Mouse (Mus musculus): Measurements from ENCODE around the gene Gm37240. TPM values are rescaled to one million over a fixed set of nuclear protein-coding genes. Genes with fewer than 3 reads are reported as not detected.
A peak's percentile ranks its signal among the peaks of the same experiment; 100 is the strongest.

Gm37240 gene
- polyA plus RNA-seq, 1 experiment from 2014 or later, result 2.2 TPM

DNA sequence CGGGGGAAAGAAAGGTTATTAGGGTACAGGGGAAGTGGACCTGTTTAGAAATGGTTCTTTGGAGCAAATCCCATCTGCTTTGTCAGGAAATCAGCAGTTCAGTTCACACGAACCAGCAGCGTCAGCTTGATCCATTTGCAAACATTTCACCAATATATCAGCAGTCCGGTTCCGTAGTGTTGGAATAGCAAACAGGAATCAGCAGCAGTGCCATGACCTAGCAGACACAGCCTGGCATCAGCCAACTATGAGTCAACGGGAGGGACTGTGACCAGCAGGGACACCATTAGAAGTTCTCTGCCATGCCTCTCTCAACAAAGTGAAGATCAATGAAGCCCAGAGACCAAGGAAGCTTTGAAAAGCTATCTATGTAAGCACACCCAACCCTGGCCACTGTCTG lies 1267.6 kb downstream of the Gm37240 start:
- Histone ChIP-seq H3K4me3 (ENCODE audit: low read depth, low read length) (no peak overlapping the region), H3K9me3 (ENCODE audit: control insufficient read depth, low read length) (no peaks in the 10 kb centered on the region), H3K9ac (ENCODE audit: low read length) (no peak overlapping the region), H3K4me1 (ENCODE audit: control insufficient read depth, insufficient read depth, low read length) (no peaks in the 10 kb centered on the region), H3K36me3 (ENCODE audit: control insufficient read depth, insufficient read depth, low read length) (no peaks in the 10 kb centered on the region), H3K27ac (replicated peaks; ENCODE audit: low read depth, low read length) (no peak overlapping the region), H3K4me2 (ENCODE audit: low read depth, severe bottlenecking) (no peak overlapping the region), H3K27me3 (ENCODE audit: control insufficient read depth, insufficient read depth, low read length) (no peaks in the 10 kb centered on the region)
- DNase-seq (ENCODE audit: low spot score), result no peak
- WGBS, result 94% methylated on average over 6 of the region's 6 CpGs
- ATAC-seq (ENCODE audit: insufficient number of reproducible peaks, low FRiP score, low TSS enrichment, low read depth), result no peak

DNA sequence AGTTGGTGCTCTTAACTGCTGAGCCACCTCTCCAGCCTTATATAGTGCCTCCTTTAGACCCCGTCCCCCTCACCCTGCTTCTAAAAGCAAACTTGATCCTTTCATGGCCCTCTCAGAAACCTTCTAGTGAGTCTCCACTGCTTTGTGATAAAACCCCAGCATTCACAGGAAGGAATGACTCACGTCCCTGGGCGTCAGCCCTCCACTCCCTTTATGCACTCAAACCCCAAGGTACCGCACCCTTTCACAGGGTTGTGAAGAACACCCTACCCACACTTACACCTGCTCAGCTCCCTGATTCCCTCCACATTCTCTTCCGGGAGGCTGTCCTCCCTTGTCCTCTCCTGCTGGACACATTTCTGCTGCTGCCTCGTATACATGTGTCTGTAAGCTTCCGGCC lies 1268.3 kb downstream of the Gm37240 start:
- WGBS, result 93% methylated on average over 7 of the region's 7 CpGs
- H3K9me3 ChIP-seq (ENCODE audit: control insufficient read depth, low read length), result no peaks in the 10 kb centered on the region
- no peak for ATAC-seq (ENCODE audit: insufficient number of reproducible peaks, low FRiP score, low TSS enrichment, low read depth)

DNA sequence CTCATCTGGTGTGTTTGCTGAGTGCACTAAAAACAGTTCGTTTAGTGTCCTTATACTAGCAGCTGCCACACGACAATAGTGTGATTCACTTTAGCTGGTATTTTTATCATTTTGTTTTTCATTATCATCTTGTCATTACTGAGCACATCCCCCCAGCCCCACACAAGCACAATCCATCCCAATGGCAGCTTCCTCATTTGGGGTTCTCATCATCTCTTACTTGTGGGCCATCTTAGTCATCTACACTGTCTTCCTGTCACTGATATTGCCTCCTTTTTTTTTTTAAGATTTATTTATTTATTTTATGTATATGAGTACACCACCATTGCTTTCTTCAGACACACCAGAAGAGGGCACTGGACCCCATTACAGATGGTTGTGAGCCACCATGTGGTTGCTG lies 1268.7 kb downstream of the Gm37240 start:
- DNase-seq (ENCODE audit: low spot score), result no peak
- Histone ChIP-seq H3K36me3 (ENCODE audit: control insufficient read depth, insufficient read depth, low read length) (no peaks in the 10 kb centered on the region), H3K9me3 (ENCODE audit: control insufficient read depth, low read length) (no peaks in the 10 kb centered on the region), H3K9ac (ENCODE audit: low read length) (no peak overlapping the region), H3K4me2 (ENCODE audit: low read depth, severe bottlenecking) (no peak overlapping the region), H3K4me1 (ENCODE audit: control insufficient read depth, insufficient read depth, low read length) (no peaks in the 10 kb centered on the region), H3K27me3 (ENCODE audit: control insufficient read depth, insufficient read depth, low read length) (no peaks in the 10 kb centered on the region), H3K27ac (replicated peaks; ENCODE audit: low read depth, low read length) (no peak overlapping the region), H3K4me3 (ENCODE audit: low read depth, low read length) (no peak overlapping the region)
- WGBS, result 89% methylated on average over 2 of the region's 2 CpGs
- no peak for ATAC-seq (ENCODE audit: insufficient number of reproducible peaks, low FRiP score, low TSS enrichment, low read depth)

More for the DNA sequence above, 1268.3 kb downstream of the Gm37240 start:
- no peak overlapping the region for H3K4me2 ChIP-seq (ENCODE audit: low read depth, severe bottlenecking)
- H3K4me1 ChIP-seq (ENCODE audit: control insufficient read depth, insufficient read depth, low read length), result no peaks in the 10 kb centered on the region
- no peak overlapping the region for H3K4me3 ChIP-seq (ENCODE audit: low read depth, low read length)
- no peak overlapping the region for H3K27ac ChIP-seq (replicated peaks; ENCODE audit: low read depth, low read length)
- no peaks in the 10 kb centered on the region for H3K27me3 ChIP-seq (ENCODE audit: control insufficient read depth, insufficient read depth, low read length)
- H3K36me3 ChIP-seq (ENCODE audit: control insufficient read depth, insufficient read depth, low read length), result no peaks in the 10 kb centered on the region
- H3K9ac ChIP-seq (ENCODE audit: low read length), result no peak overlapping the region
- DNase-seq (ENCODE audit: low spot score), result no peak

DNA sequence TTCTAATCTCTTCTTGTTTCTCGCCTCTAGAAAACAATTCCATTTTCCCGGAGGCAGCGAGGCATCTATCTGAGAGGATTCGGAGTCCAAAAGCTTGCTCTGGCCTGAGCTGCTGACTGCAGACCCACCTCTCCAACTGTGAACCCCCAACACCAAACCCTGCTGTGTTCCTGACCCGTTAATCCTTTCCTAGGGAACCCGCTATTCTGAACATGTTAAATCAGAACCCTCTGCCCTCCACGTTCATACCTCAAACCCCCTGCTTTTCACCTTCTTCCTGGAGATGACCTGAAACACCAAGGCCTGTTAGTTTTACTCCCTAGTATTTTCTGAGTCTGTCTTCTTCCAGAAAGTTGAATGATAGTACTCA lies 1271.5 kb downstream of the Gm37240 start:
- Histone ChIP-seq H3K36me3 (ENCODE audit: control insufficient read depth, insufficient read depth, low read length) (no peaks in the 10 kb centered on the region), H3K27ac (replicated peaks; ENCODE audit: low read depth, low read length) (no peak overlapping the region), H3K9me3 (ENCODE audit: control insufficient read depth, low read length) (no peaks in the 10 kb centered on the region), H3K4me3 (ENCODE audit: low read depth, low read length) (no peak overlapping the region), H3K4me1 (ENCODE audit: control insufficient read depth, insufficient read depth, low read length) (no peaks in the 10 kb centered on the region), H3K4me2 (ENCODE audit: low read depth, severe bottlenecking) (no peak overlapping the region), H3K27me3 (ENCODE audit: control insufficient read depth, insufficient read depth, low read length) (no peaks in the 10 kb centered on the region), H3K9ac (ENCODE audit: low read length) (no peak overlapping the region)
- DNase-seq (ENCODE audit: low spot score) (peak; percentile 27), ATAC-seq (ENCODE audit: insufficient number of reproducible peaks, low FRiP score, low TSS enrichment, low read depth) (no peak)
- WGBS, result 46% methylated on average over 7 of the region's 7 CpGs

DNA sequence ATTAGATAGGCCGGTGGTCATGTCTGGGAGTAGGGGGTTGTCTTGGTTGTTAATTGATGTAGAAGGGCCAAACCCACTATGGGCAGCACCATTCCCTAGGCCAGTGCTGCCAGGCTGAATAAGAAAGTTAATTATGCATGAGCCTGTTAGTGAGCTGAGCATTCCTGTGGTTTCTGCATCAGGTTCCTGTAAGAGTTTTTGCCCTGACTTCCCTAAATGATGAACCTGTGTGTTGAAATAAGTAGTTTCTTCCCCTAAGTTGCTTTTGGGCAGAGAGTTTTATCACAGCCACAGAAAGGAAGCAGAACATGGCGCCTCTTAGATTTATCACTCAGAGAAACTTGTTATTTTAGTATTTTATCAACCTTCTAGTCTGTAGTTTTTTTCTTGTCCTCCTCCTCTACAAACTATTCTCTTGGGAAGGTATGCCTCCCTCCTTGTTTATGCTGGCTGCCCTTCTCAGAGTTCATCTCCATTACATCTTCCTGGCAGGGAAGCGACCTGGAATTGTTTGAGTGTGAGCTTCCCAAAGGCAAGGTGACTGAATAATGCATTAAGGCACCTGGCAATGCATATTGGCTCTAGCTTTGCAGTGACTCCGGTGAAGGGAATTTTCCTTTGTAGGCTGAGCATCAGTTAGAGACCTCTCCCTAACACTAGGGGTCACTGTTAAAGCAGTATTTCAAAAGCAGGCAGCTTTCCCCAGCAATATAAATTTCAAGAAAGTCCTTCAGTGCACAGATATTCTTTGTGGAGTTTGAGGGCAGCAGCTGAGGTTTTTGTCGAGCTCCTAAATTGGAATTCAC lies 1272.1 kb downstream of the Gm37240 start:
- H3K9ac ChIP-seq (ENCODE audit: low read length), result no peak overlapping the region
- H3K27ac ChIP-seq (replicated peaks; ENCODE audit: low read depth, low read length), result no peak overlapping the region
- H3K4me3 ChIP-seq (ENCODE audit: low read depth, low read length), result no peak overlapping the region
- 33% methylated on average over 5 of the region's 5 CpGs for WGBS
- no peaks in the 10 kb centered on the region for H3K27me3 ChIP-seq (ENCODE audit: control insufficient read depth, insufficient read depth, low read length)
- no peak overlapping the region for H3K4me2 ChIP-seq (ENCODE audit: low read depth, severe bottlenecking)
- no peaks in the 10 kb centered on the region for H3K4me1 ChIP-seq (ENCODE audit: control insufficient read depth, insufficient read depth, low read length)
- H3K9me3 ChIP-seq (ENCODE audit: control insufficient read depth, low read length), result no peaks in the 10 kb centered on the region
- DNase-seq (ENCODE audit: low spot score) (no peak), ATAC-seq (ENCODE audit: insufficient number of reproducible peaks, low FRiP score, low TSS enrichment, low read depth) (no peak)
- no peaks in the 10 kb centered on the region for H3K36me3 ChIP-seq (ENCODE audit: control insufficient read depth, insufficient read depth, low read length)

DNA sequence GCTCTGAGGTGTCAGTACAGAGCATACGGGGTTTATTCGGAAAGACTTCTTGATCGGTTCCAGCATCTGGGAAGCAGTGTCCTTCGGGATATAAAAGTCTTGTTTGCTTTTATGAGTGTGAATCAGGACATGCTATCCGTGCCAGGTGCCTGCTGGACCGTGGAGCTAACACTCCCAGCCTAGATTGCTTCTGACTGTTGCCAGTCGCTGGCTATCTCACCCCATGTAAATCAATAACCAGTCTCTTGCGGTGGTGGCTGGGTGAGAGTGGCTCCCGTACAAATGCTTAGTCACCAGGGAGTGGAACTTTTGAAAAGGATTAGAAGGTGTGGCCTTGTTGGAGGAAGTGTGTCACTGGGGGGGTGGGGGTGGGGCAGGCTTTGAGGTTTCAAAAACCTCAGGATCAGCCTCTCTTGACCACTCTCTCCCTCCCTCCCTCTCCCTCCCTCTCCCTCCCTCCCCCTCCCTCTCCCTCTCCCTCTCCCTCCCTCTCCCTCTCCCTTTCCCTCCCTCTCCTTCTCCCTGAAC lies 1277.1 kb downstream of the Gm37240 start:
- Histone ChIP-seq H3K27me3 (ENCODE audit: control insufficient read depth, insufficient read depth, low read length) (no peaks in the 10 kb centered on the region), H3K4me1 (ENCODE audit: control insufficient read depth, insufficient read depth, low read length) (no peaks in the 10 kb centered on the region), H3K4me2 (ENCODE audit: low read depth, severe bottlenecking) (no peak overlapping the region), H3K36me3 (ENCODE audit: control insufficient read depth, insufficient read depth, low read length) (no peaks in the 10 kb centered on the region), H3K27ac (replicated peaks; ENCODE audit: low read depth, low read length) (no peak overlapping the region), H3K9me3 (ENCODE audit: control insufficient read depth, low read length) (0 out of 2 replicates have a peak, but pooled peaks cover 2% of the 10 kb centered on the region), H3K9ac (ENCODE audit: low read length) (no peak overlapping the region), H3K4me3 (ENCODE audit: low read depth, low read length) (no peak overlapping the region)
- DNase-seq (ENCODE audit: low spot score), result no peak
- 84% methylated on average over 9 of the region's 9 CpGs for WGBS
- ATAC-seq (ENCODE audit: insufficient number of reproducible peaks, low FRiP score, low TSS enrichment, low read depth), result no peak

DNA sequence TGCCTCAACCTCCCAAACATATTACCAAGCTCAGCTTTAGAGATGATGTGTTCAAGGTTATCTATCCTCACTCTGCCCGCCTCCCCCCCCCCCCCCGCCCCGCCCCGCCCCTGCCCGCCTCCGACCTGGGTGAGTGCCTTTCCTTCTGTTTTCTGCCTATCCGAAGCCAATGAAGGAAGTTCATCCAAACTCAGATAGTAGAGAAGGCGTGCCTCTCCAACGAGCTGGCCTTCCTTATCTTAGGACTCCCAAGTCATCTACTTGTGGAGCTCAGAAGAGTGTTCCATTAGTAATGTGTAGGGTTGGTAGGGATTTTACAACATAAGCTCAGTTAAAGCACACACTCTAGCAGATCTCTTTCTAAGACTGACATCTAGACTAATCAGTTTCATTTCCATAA lies 1284.1 kb downstream of the Gm37240 start:
- DNase-seq (ENCODE audit: low spot score), result no peak
- 68% methylated on average over 8 of the region's 9 CpGs for WGBS
- no peak for ATAC-seq (ENCODE audit: insufficient number of reproducible peaks, low FRiP score, low TSS enrichment, low read depth)
- Histone ChIP-seq H3K4me1 (ENCODE audit: control insufficient read depth, insufficient read depth, low read length) (no peaks in the 10 kb centered on the region), H3K27me3 (ENCODE audit: control insufficient read depth, insufficient read depth, low read length) (no peaks in the 10 kb centered on the region), H3K4me3 (ENCODE audit: low read depth, low read length) (no peak overlapping the region), H3K9me3 (ENCODE audit: control insufficient read depth, low read length) (0 out of 2 replicates have a peak, but pooled peaks cover 2% of the 10 kb centered on the region), H3K27ac (replicated peaks; ENCODE audit: low read depth, low read length) (no peak overlapping the region), H3K36me3 (ENCODE audit: control insufficient read depth, insufficient read depth, low read length) (no peaks in the 10 kb centered on the region), H3K4me2 (ENCODE audit: low read depth, severe bottlenecking) (no peak overlapping the region), H3K9ac (ENCODE audit: low read length) (no peak overlapping the region)

DNA sequence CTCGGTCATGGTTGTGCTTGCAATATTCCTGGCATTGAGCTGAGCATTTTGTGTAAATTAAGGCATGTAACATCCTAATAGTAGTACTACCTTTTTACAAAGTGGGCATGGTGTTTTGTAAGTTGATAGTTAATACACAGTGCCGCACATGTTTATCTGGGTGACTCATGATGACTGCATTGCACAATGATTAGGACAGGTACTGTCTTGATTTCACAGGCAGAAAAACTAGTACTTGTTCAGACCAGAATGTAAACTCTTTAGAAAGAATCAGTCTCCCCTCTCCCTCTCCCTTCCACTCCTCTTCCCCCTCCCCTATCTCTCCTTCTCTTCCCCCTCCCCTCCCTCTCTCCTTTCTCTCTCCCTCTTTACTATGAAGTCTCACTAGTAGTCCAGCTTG lies 1284.6 kb downstream of the Gm37240 start:
- H3K36me3 ChIP-seq (ENCODE audit: control insufficient read depth, insufficient read depth, low read length), result no peaks in the 10 kb centered on the region
- no peak overlapping the region for H3K9ac ChIP-seq (ENCODE audit: low read length)
- H3K9me3 ChIP-seq (ENCODE audit: control insufficient read depth, low read length), result 0 out of 2 replicates have a peak, but pooled peaks cover 2% of the 10 kb centered on the region
- no peak for DNase-seq (ENCODE audit: low spot score)
- no peaks in the 10 kb centered on the region for H3K27me3 ChIP-seq (ENCODE audit: control insufficient read depth, insufficient read depth, low read length)
- 88% methylated on average over 2 of the region's 2 CpGs for whole genome bisulfite sequencing
- H3K4me3 ChIP-seq (ENCODE audit: low read depth, low read length), result no peak overlapping the region
- no peak for ATAC-seq (ENCODE audit: insufficient number of reproducible peaks, low FRiP score, low TSS enrichment, low read depth)
- no peak overlapping the region for H3K4me2 ChIP-seq (ENCODE audit: low read depth, severe bottlenecking)
- H3K27ac ChIP-seq (replicated peaks; ENCODE audit: low read depth, low read length), result no peak overlapping the region
- H3K4me1 ChIP-seq (ENCODE audit: control insufficient read depth, insufficient read depth, low read length), result no peaks in the 10 kb centered on the region

All from limb, embryonic 11.5 days (tissue).